Mouse (Mus musculus): ENCODE data around the gene Pcgf2.

GRCm38 (mm10) chr11:97714784-97715760, 14.8 kb upstream of the Pcgf2 start:
- TF ChIP-seq GATA1 (IDR thresholded peaks at IDR 0.05; ENCODE audit: low read length): no peak
- no peak for TF ChIP-seq TAL1 (IDR thresholded peaks at IDR 0.05; ENCODE audit: low read length)

All from erythroblast, embryonic 14.5 days (primary cell).